Mouse (Mus musculus) heart, adult 2 months (tissue): ENCODE measurements around the gene Hist2h4.

Source experiments
- CTCF ChIP-seq: fragments of 200-600 bp; IDR thresholded peaks from 2 replicates; pipeline ENCODE4 v1.8.1; 2022; ENCODE audit warnings: antibody characterized with exemption, mild to moderate bottlenecking, moderate library complexity
- POLR2A ChIP-seq: fragments of 200-500 bp; IDR thresholded peaks from 2 replicates; pipeline ENCODE4 v1.6.1; 2011; ENCODE audit warnings: mild to moderate bottlenecking, low read depth, low read length, control low read depth; ENCODE audit not compliant: insufficient read depth

GRCm38 (mm10) chr3:96257190-96257589, 5.9 kb downstream of the Hist2h4 start:
- no peak for TF ChIP-seq CTCF
- TF ChIP-seq POLR2A = no peak
